Mouse (Mus musculus): ENCODE data around the gene Vmn1r227. TPM values are rescaled to one million over a fixed set of nuclear protein-coding genes. Genes with fewer than 3 reads are reported as not detected.

Vmn1r227 gene
- total RNA-seq (2017): 0.37 TPM in 1 of 2 replicates, not detected in the other

GRCm38 (mm10) chr17:20729543-20729942 is at the start of gene Vmn1r227:
Gene Vmn1r227 (plus strand): TSS chr17:20729843.
- ATAC-seq (ENCODE audit: extremely low read depth, insufficient number of reproducible peaks, low FRiP score, poor library complexity, severe bottlenecking): no peak

- ATAC-seq (ENCODE audit: extremely low read depth, insufficient number of reproducible peaks, low FRiP score, poor library complexity, severe bottlenecking): no peak
These were observed 47.1 kb upstream of the Vmn1r227 start, which contains the start of gene Vmn1r226 for GRCm38 (mm10) chr17:20682543-20682942. Gene Vmn1r226 (plus strand): TSS chr17:20682843.

GRCm38 (mm10) chr17:20786057-20786456 is 56.4 kb downstream of the Vmn1r227 start, which contains the start of gene Vmn1r228:
Gene Vmn1r228 (minus strand): TSS chr17:20786157.
- ATAC-seq (ENCODE audit: extremely low read depth, insufficient number of reproducible peaks, low FRiP score, poor library complexity, severe bottlenecking): no peak

Other genes starting within 250 kb of the Vmn1r227 start
- not detected in 2 replicates for gene Vmn2r108, start 248.5 kb upstream of the Vmn1r227 start, total RNA-seq (2017)
- gene Vmn1r225, start 231.7 kb upstream of the Vmn1r227 start, total RNA-seq (2017): not detected in 2 replicates
- gene Vmn2r109, start 165.1 kb upstream of the Vmn1r227 start, total RNA-seq (2017): not detected in 2 replicates
- not detected in 2 replicates for gene Vmn2r110, start 133.4 kb upstream of the Vmn1r227 start, total RNA-seq (2017)
- gene Fpr-rs3, start 105.0 kb upstream of the Vmn1r227 start, total RNA-seq (2017): not detected in 2 replicates
- not detected in 2 replicates for gene Vmn1r226, start 47.0 kb upstream of the Vmn1r227 start, total RNA-seq (2017)
- gene Vmn1r228, start 56.3 kb downstream of the Vmn1r227 start, total RNA-seq (2017): 0.12 TPM in 1 of 2 replicates, not detected in the other
- 0.12 TPM in 1 of 2 replicates, not detected in the other for gene Vmn1r229, start 81.7 kb downstream of the Vmn1r227 start, total RNA-seq (2017)
- gene Vmn1r230, start 110.6 kb downstream of the Vmn1r227 start, total RNA-seq (2017): 0.12 TPM in 1 of 2 replicates, not detected in the other
- gene Vmn1r231, start 175.2 kb downstream of the Vmn1r227 start, total RNA-seq (2017): not detected in 2 replicates
- not detected in 2 replicates for gene Vmn1r232, start 189.9 kb downstream of the Vmn1r227 start, total RNA-seq (2017)
- 109 and 120 TPM in 2 replicates for gene Ppp2r1a, start 215.5 kb downstream of the Vmn1r227 start, total RNA-seq (2017)